Mouse (Mus musculus): ENCODE measurements around the gene Insl6. TPM values are rescaled to one million over a fixed set of nuclear protein-coding genes. Genes with fewer than 3 reads are reported as not detected.

Gene Insl6
- total and polyA plus RNA-seq, 2 experiments from 2014 or later = 0.48 to 2.0 TPM

- TF ChIP-seq CTCF (IDR thresholded peaks at IDR 0.05; ENCODE audit: low read depth) = peak; percentile 94
- no peak overlapping the region for H3K9ac ChIP-seq
- 2% methylated on average over 20 of the region's 20 CpGs for WGBS
- no peaks in the 10 kb centered on the region for H3K27me3 ChIP-seq (ENCODE audit: insufficient read depth, low read length)
- no peaks in the 10 kb centered on the region for H3K9me3 ChIP-seq (ENCODE audit: low read length)
- H3K27ac ChIP-seq (ENCODE audit: low read depth, low read length) = peak overlapping the region; percentile 15; the same call in 1 of the 2 replicates
- peak; percentile 88 for DNase-seq
- peaks cover 19% of the 10 kb centered on the region for H3K36me3 ChIP-seq (ENCODE audit: insufficient read depth)
- peak overlapping the region; percentile 7; the same call in 1 of the 2 replicates for H3K4me3 ChIP-seq (ENCODE audit: low read depth, low read length)
- peak; percentile 89 for ATAC-seq
- H3K4me2 ChIP-seq (ENCODE audit: low read depth) = peak overlapping the region; percentile 43
- H3K4me1 ChIP-seq (ENCODE audit: insufficient read depth) = no peaks in the 10 kb centered on the region
These were observed 30.0 kb upstream of the Insl6 start for GRCm38 (mm10) chr19:29354895-29355877.

GRCm38 (mm10) chr19:29350991-29351390 lies 25.8 kb upstream of the Insl6 start:
- H3K27me3 ChIP-seq (ENCODE audit: insufficient read depth, low read length) = no peaks in the 10 kb centered on the region
- ATAC-seq (no peak), DNase-seq (no peak)
- H3K4me2 ChIP-seq (ENCODE audit: low read depth) = no peak overlapping the region
- TF ChIP-seq CTCF (IDR thresholded peaks at IDR 0.05; ENCODE audit: low read depth) = no peak
- H3K4me3 ChIP-seq (ENCODE audit: low read depth, low read length) = no peak overlapping the region
- H3K9ac ChIP-seq = no peak overlapping the region
- H3K9me3 ChIP-seq (ENCODE audit: low read length) = no peaks in the 10 kb centered on the region
- H3K27ac ChIP-seq (ENCODE audit: low read depth, low read length) = no peak overlapping the region
- H3K4me1 ChIP-seq (ENCODE audit: insufficient read depth) = no peaks in the 10 kb centered on the region
- 34% methylated on average over 5 of the region's 5 CpGs for WGBS
- peaks cover 9% of the 10 kb centered on the region for H3K36me3 ChIP-seq (ENCODE audit: insufficient read depth)

- no peaks in the 10 kb centered on the region for H3K4me1 ChIP-seq (ENCODE audit: insufficient read depth)
- H3K27me3 ChIP-seq (ENCODE audit: insufficient read depth, low read length) = no peaks in the 10 kb centered on the region
- WGBS = 76% methylated on average over 6 of the region's 6 CpGs
- H3K9ac ChIP-seq = no peak overlapping the region
- H3K4me3 ChIP-seq (ENCODE audit: low read depth, low read length) = no peak overlapping the region
- DNase-seq = peak; percentile 18
- H3K9me3 ChIP-seq (ENCODE audit: low read length) = no peaks in the 10 kb centered on the region
- no peak for TF ChIP-seq CTCF (IDR thresholded peaks at IDR 0.05; ENCODE audit: low read depth)
- no peak overlapping the region for H3K27ac ChIP-seq (ENCODE audit: low read depth, low read length)
- no peak for ATAC-seq
- H3K4me2 ChIP-seq (ENCODE audit: low read depth) = no peak overlapping the region
- H3K36me3 ChIP-seq (ENCODE audit: insufficient read depth) = peaks cover 9% of the 10 kb centered on the region
These were observed 20.5 kb upstream of the Insl6 start for GRCm38 (mm10) chr19:29345636-29346035.

- no peak overlapping the region for H3K4me3 ChIP-seq (ENCODE audit: low read depth, low read length)
- no peak for ATAC-seq
These were observed 19.7 kb upstream of the Insl6 start for GRCm38 (mm10) chr19:29344868-29345267.

GRCm38 (mm10) chr19:29342281-29342680 lies 17.1 kb upstream of the Insl6 start:
- no peak overlapping the region for H3K4me2 ChIP-seq (ENCODE audit: low read depth)
- no peak for ATAC-seq
- no peak for DNase-seq
- no peaks in the 10 kb centered on the region for H3K9me3 ChIP-seq (ENCODE audit: low read length)
- H3K4me3 ChIP-seq (ENCODE audit: low read depth, low read length) = no peak overlapping the region
- no peaks in the 10 kb centered on the region for H3K36me3 ChIP-seq (ENCODE audit: insufficient read depth)
- H3K9ac ChIP-seq = no peak overlapping the region
- H3K4me1 ChIP-seq (ENCODE audit: insufficient read depth) = no peaks in the 10 kb centered on the region
- no peaks in the 10 kb centered on the region for H3K27me3 ChIP-seq (ENCODE audit: insufficient read depth, low read length)
- WGBS = 86% methylated on average over 6 of the region's 6 CpGs
- TF ChIP-seq CTCF (IDR thresholded peaks at IDR 0.05; ENCODE audit: low read depth) = no peak
- no peak overlapping the region for H3K27ac ChIP-seq (ENCODE audit: low read depth, low read length)

More at GRCm38 (mm10) chr19:29344868-29345267, 19.7 kb upstream of the Insl6 start:
- Histone ChIP-seq H3K4me1 (ENCODE audit: insufficient read depth) (no peaks in the 10 kb centered on the region), H3K4me2 (ENCODE audit: low read depth) (no peak overlapping the region), H3K27ac (ENCODE audit: low read depth, low read length) (no peak overlapping the region), H3K9me3 (ENCODE audit: low read length) (no peaks in the 10 kb centered on the region), H3K36me3 (ENCODE audit: insufficient read depth) (peaks cover 5% of the 10 kb centered on the region), H3K9ac (no peak overlapping the region), H3K27me3 (ENCODE audit: insufficient read depth, low read length) (no peaks in the 10 kb centered on the region)
- no peak for DNase-seq
- TF ChIP-seq CTCF (IDR thresholded peaks at IDR 0.05; ENCODE audit: low read depth) = no peak

- TF ChIP-seq CTCF (IDR thresholded peaks at IDR 0.05; ENCODE audit: low read depth) = no peak
- no peaks in the 10 kb centered on the region for H3K36me3 ChIP-seq (ENCODE audit: insufficient read depth)
- WGBS = 80% methylated on average over 4 of the region's 4 CpGs
- ATAC-seq (no peak), DNase-seq (no peak)
- no peak overlapping the region for H3K4me3 ChIP-seq (ENCODE audit: low read depth, low read length)
- H3K4me2 ChIP-seq (ENCODE audit: low read depth) = no peak overlapping the region
- no peak overlapping the region for H3K27ac ChIP-seq (ENCODE audit: low read depth, low read length)
- no peak overlapping the region for H3K9ac ChIP-seq
- no peaks in the 10 kb centered on the region for H3K9me3 ChIP-seq (ENCODE audit: low read length)
- H3K4me1 ChIP-seq (ENCODE audit: insufficient read depth) = no peaks in the 10 kb centered on the region
- no peaks in the 10 kb centered on the region for H3K27me3 ChIP-seq (ENCODE audit: insufficient read depth, low read length)
These were observed 15.9 kb upstream of the Insl6 start for GRCm38 (mm10) chr19:29341029-29341428.

GRCm38 (mm10) chr19:29336624-29337023 lies 11.5 kb upstream of the Insl6 start:
- no peak overlapping the region for H3K4me3 ChIP-seq (ENCODE audit: low read depth, low read length)
- H3K36me3 ChIP-seq (ENCODE audit: insufficient read depth) = no peaks in the 10 kb centered on the region
- no peak overlapping the region for H3K27ac ChIP-seq (ENCODE audit: low read depth, low read length)
- WGBS = 89% methylated on average over 2 of the region's 2 CpGs
- no peaks in the 10 kb centered on the region for H3K4me1 ChIP-seq (ENCODE audit: insufficient read depth)
- H3K27me3 ChIP-seq (ENCODE audit: insufficient read depth, low read length) = no peaks in the 10 kb centered on the region
- DNase-seq = no peak
- no peak overlapping the region for H3K4me2 ChIP-seq (ENCODE audit: low read depth)
- no peak; the same call in 1 of the 2 replicates for TF ChIP-seq CTCF (IDR thresholded peaks at IDR 0.05; ENCODE audit: low read depth)
- ATAC-seq = no peak
- no peak overlapping the region for H3K9ac ChIP-seq
- no peaks in the 10 kb centered on the region for H3K9me3 ChIP-seq (ENCODE audit: low read length)

Measured in forebrain, postnatal 0 days (tissue).